Mouse (Mus musculus) liver, adult 2 months (tissue): Measurements from ENCODE around the gene Tmigd3. TPM values are rescaled to one million over a fixed set of nuclear protein-coding genes. Genes with fewer than 3 reads are reported as not detected.

Experiments
- DNase-seq: peaks from one replicate; pipeline ENCODE4 v3.0.0-alpha.2; 2011; ENCODE audit warnings: low read depth, low spot score; ENCODE audit errors: extremely low read depth
- H3K27ac ChIP-seq: fragments of 200-500 bp; replicated peaks from 2 replicates; pipeline ENCODE4 v1.5.1; 2012; ENCODE audit warnings: low read depth, mild to moderate bottlenecking, control low read depth, inconsistent platforms, low read length; ENCODE audit not compliant: insufficient read depth
- H3K27me3 ChIP-seq: fragments of 200-500 bp; 2 replicates; pipeline ENCODE4 v1.6.1; 2012; ENCODE audit warnings: mild to moderate bottlenecking, moderate library complexity, low read length, inconsistent platforms; ENCODE audit not compliant: control insufficient read depth, insufficient read depth
- H3K36me3 ChIP-seq: fragments of 200-500 bp; 2 replicates; pipeline ENCODE4 v1.6.1; 2012; ENCODE audit warnings: low read length, inconsistent platforms; ENCODE audit not compliant: control insufficient read depth, insufficient read depth
- H3K4me1 ChIP-seq: fragments of 200-500 bp; 2 replicates; pipeline ENCODE4 v1.6.1; 2011; ENCODE audit warnings: low read length; ENCODE audit not compliant: control insufficient read depth, insufficient read depth
- H3K4me3 ChIP-seq: fragments of 200-500 bp; 2 replicates; pipeline ENCODE4 v1.5.1; 2011; ENCODE audit warnings: low read depth, mild to moderate bottlenecking, control low read depth, low read length, moderate library complexity; ENCODE audit not compliant: insufficient read depth
- H3K79me2 ChIP-seq: fragments of 200-500 bp; 2 replicates; pipeline ENCODE4 v1.6.1; 2012; ENCODE audit warnings: inconsistent platforms, mild to moderate bottlenecking, low read length, moderate library complexity; ENCODE audit not compliant: control insufficient read depth, insufficient read depth
- H3K9ac ChIP-seq: fragments of 200-500 bp; 2 replicates; pipeline ENCODE4 v1.6.1; 2012; ENCODE audit warnings: low read depth, mild to moderate bottlenecking, control low read depth, inconsistent platforms, low read length
- CTCF ChIP-seq: fragments of 200-500 bp; IDR thresholded peaks from 2 replicates; pipeline ENCODE4 v1.5.1; 2011; ENCODE audit warnings: low read depth, low read length, control low read depth
- POLR2A ChIP-seq: fragments of 200-500 bp; IDR thresholded peaks from 2 replicates; pipeline ENCODE4 v1.6.1; 2011; ENCODE audit warnings: low read length, control low read depth; ENCODE audit not compliant: insufficient read depth; ENCODE audit errors: extremely low read depth
- WGBS: fragments of 180-500 bp; shearing (Covaris S2); methylation state at CpG from one replicate; pipeline ENCODE4 v1.1.7; 2018; 5-methylcytosine and 5-hydroxymethylcytosine counted together
- polyA plus RNA-seq: library from polyadenylated mRNA; depleted of rRNA; stranded (reverse); fragments of >200 nt; gene quantifications from 2 replicates; pipeline ENCODE4 v1.2.3, GENCODE M21; 2012
- total RNA-seq: library from RNA; depleted of rRNA; stranded (reverse); fragments of >200 nt; gene quantifications from 2 replicates; pipeline ENCODE4 v1.2.3, GENCODE M21; 2014

Tmigd3 gene
- total and polyA plus RNA-seq, 2 experiments = 0.12 TPM; not detected in 1

DNA sequence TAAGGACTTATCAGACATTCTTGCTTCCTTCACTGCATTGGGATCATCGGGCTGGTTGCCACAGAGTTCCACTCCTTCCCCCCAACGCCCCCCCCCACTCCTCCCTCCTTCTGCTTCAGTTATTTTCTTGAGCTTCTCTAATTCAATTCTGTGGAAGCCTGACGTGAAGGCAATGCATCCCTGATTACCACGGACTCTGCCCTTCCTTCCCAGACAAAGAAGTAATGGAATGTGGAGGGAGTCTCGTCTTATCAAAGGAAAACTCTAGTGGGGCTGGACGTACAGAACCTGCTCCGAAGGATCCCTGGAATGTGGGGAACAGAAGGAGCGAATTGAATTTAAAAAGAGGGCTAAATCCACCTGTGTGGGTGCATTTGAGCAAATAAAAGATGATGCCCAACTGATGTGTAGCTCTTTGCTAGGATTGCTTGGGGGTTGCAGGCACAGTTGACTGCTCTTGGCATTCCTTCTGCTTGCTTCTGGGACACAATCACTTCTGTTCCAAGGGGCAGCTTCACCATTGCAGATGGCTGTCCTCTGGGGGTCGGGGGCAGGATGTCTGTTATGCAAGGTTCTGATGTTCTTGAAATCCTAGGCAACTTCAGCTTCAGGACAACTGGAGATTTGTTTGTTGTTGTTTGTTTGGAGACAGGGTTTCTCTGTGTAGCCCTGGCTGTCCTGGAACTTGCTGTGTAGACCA lies 37.4 kb downstream of the Tmigd3 start:
- H3K27me3 ChIP-seq = no peaks in the 10 kb centered on the region
- 39% methylated on average over 9 of the region's 9 CpGs for WGBS
- DNase-seq = no peak
- no peak overlapping the region for H3K4me3 ChIP-seq
- TF ChIP-seq CTCF (no peak), POLR2A (no peak)
- H3K4me1 ChIP-seq = no peaks in the 10 kb centered on the region
- no peaks in the 10 kb centered on the region for H3K36me3 ChIP-seq
- H3K9ac ChIP-seq = no peak overlapping the region
- no peak overlapping the region for H3K27ac ChIP-seq
- no peaks in the 10 kb centered on the region for H3K79me2 ChIP-seq

GRCm38 (mm10) chr3:105908976-105909375 lies 38.3 kb downstream of the Tmigd3 start:
- Histone ChIP-seq H3K27me3 (no peaks in the 10 kb centered on the region), H3K36me3 (no peaks in the 10 kb centered on the region), H3K4me1 (no peaks in the 10 kb centered on the region), H3K79me2 (no peaks in the 10 kb centered on the region), H3K27ac (no peak overlapping the region), H3K9ac (no peak overlapping the region), H3K4me3 (no peak overlapping the region)
- no peak for DNase-seq
- WGBS = 91% methylated on average over 4 of the region's 4 CpGs
- TF ChIP-seq CTCF (no peak), POLR2A (no peak)

DNA sequence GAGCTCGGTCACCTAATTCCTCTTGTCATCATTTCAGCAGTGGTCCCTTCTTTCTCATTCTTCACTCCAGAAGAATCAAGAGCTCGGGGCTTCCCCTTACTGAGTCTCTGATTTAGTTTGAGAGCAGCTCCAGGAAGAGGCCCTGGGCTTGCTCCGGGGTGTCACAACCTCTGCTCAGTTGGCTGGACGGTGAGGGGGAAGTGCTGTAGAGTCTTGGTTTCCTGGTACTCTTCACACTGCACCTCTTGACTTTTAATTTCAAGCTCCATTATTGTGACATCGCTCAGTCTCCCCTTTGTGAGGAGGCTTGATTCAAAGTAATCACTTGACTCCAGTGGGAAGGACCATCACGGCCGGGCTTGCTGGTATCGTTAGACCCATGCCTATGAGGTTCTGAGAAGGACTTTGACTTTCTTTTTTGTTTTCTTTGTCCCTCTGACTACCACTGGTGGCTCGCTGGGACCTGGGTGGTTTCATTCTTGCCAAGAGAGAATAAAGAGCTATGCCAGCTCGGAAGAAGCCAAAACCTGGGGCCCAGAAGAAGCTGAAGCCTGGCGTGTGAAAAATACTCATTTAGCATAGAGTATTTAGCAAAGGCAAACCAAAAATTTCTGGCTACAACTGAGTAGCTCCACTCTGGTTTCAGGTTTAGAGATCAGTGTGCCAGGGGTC lies 40.0 kb downstream of the Tmigd3 start:
- WGBS = 74% methylated on average over 11 of the region's 11 CpGs

DNA sequence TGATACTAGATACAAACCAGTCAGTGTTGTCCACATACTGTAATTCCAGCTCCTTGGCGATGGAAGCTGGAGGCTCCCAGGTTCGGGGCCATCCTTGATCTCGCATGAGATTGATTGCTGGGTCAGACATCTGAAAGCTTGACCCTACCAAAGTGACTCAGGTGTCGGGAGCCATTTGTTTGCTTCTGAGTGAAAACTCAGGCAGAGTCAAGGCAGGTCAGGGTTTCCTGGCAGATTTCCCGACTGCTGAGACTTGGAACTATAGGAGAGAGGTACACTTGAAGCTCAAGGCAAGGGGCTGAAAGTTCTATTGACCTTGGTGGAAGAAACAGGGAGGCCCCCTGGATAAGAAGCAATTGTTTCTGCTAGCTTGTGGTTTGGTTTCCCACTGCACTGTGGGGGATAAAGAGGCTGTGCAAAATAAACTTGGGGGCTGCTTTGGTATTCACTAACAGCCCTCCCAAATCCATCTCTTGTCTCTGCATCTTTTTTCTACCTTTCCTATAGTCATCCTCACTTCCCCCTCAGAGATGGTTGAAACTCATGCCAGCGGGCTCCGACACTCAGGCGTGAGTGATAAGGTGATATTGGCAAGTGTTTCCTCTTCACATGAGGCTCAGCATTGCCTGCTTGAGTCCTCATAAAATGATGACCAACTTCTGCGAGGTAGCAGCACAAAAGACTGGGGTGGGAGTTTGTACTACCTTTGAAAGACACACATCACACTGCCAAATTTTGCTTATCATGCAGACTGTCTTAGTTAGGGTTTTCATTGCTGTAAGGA lies 41.6 kb downstream of the Tmigd3 start:
- DNase-seq = no peak
- TF ChIP-seq CTCF = no peak
- no peak for TF ChIP-seq POLR2A
- Histone ChIP-seq H3K4me3 (no peak overlapping the region), H3K9ac (no peak overlapping the region), H3K27ac (no peak overlapping the region), H3K4me1 (no peaks in the 10 kb centered on the region), H3K36me3 (no peaks in the 10 kb centered on the region), H3K27me3 (no peaks in the 10 kb centered on the region), H3K79me2 (no peaks in the 10 kb centered on the region)
- 60% methylated on average over 9 of the region's 9 CpGs for WGBS

More for the DNA sequence above, 40.0 kb downstream of the Tmigd3 start:
- Histone ChIP-seq H3K36me3 (no peaks in the 10 kb centered on the region), H3K27ac (no peak overlapping the region), H3K9ac (no peak overlapping the region), H3K4me1 (no peaks in the 10 kb centered on the region), H3K27me3 (no peaks in the 10 kb centered on the region), H3K4me3 (no peak overlapping the region), H3K79me2 (no peaks in the 10 kb centered on the region)
- no peak for DNase-seq
- TF ChIP-seq POLR2A = no peak
- no peak for TF ChIP-seq CTCF

DNA sequence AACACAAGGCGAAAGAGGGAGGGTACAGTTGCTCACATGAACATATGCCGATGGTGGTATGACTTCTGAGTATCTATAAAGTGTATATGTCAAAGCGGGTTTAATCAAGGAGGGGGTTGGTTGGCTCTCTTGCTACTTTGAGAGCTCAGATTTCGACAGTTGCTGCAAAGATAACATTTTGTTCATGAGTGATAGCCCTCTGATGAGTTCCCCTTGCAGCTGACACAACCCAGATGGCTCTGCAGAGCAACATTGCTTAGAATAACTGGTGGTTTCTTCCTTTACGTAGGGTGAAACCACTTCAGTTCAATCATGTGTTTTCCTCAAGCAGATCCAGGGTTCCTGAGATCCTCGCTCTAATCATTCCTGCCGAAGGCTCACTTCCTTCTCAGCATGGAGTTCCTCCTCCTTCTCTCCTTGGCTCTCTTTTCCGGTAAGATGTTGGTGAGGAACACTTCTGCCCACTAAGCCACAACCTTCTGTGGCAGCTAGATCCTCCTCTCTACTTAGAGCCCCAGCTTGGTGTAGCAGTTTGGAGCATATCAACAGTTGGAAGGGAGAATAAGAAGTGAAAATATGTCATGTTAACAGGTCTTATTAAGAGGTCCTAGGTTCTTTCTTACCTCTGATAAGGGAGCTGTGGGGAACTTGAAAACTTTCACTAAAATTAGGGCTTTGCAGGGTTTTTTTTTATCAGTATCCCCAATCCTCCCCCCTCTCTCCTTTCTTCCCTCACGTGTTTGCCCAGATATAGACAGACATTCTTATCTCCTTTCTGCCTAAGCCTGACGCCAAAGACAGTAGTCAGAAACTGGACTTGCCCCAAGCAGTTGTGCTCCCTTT lies 43.4 kb downstream of the Tmigd3 start:
- Histone ChIP-seq H3K4me3 (no peak overlapping the region), H3K27me3 (no peaks in the 10 kb centered on the region), H3K27ac (no peak overlapping the region), H3K79me2 (no peaks in the 10 kb centered on the region), H3K4me1 (no peaks in the 10 kb centered on the region), H3K9ac (no peak overlapping the region), H3K36me3 (no peaks in the 10 kb centered on the region)
- DNase-seq = no peak
- TF ChIP-seq POLR2A (no peak), CTCF (no peak)
- WGBS = 52% methylated on average over 10 of the region's 10 CpGs
